Mouse (Mus musculus) mouse trophoblast stem cell (cell line): ENCODE results near the gene 2410131K14Rik.

ENCODE experiments used
- in situ Hi-C, 2 experiments: fragments of 300-500 bp; cut with MseI, MboI; formaldehyde crosslinking; loops; 2 replicates in 1 of 2; 3 replicates in 1 of 2; pipeline ENCODE4 v1.15.1; 2025

2410131K14Rik gene

DNA sequence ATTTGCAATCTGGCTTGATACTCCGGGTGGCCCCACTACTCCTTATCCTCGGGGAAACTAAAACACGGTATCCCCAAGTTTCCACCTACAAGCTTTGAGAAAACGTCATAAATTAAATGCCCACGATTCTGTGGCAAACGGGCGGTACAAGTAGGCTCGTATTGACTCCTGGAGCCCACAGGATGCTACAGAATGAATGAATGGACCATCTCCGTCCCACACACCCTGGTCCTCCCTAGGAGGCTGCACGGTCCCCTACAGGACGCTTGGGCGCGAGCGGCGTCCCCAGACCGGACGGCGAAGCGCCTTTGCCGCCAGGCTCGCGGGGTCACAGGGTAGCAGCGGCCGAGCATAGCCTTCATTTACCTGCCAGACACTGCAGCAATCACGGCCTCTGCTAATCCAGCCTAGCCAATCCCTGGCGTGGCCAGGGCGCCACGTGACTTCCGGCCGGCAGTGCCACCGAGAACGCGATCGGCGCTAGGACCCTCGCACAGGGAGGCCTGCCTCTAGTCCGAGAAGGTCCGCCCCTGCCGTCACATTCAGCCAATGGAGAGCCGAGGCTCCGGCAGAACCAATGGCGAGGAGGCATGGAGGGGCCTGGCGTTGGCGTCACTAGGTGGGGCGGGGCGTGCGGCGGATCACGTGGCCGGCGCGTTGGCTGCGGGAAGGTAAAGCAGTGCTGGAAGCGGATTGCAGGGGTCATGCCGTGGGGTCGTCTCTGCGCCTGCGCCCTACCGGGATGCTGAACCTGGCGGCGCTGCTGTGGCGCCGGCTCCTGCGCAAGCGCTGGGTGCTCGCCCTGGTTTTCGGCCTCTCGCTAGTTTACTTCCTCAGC is at the start of gene 2410131K14Rik, which contains the start of gene Rnft2:
2410131K14Rik (plus strand) TSS at position 622 of the 838 bp plus-strand sequence.
Rnft2 (minus strand) TSS at position 511 of the 838 bp plus-strand sequence.
- in situ Hi-C loops, result no loop called here

DNA sequence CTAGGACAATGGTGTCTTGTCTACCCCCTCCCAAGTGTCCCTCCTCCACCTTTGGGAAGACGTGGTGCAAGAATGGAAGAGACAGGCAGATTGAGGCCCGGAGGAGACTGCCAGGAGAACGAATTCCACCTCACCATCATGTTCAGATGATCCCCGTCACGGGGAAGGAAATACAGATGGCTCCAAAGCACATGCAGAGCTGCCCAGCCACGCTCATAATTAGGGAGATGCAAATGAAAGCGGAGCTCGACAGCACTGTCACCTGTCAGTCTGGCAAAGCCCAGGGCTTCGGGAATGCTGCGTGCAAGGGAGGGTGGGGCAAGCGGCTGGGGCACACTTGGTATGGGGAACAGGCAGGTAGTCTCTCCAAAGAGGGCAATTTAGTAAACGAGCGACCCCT is 47.6 kb upstream of the 2410131K14Rik start:
- in situ Hi-C loops, result no loop called here

DNA sequence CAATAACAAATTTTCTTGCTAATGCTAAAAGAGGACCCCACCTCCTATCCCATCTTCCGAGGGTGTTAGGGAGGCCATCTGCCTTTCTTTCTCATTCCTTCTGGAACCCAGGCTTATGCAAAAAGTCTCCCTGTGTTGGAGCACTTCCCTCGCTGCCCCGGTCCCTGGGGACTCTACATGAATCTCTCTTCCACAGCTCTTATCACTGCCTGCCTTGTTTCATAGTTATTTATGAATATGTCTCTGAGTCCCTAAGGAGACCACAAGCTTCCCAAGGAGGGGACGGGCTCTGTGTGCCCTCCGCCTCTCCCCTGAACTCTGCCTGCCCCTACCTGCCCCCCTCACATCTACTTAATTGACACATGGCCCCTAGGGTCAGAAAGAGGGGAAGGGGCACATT is 45.4 kb upstream of the 2410131K14Rik start:
- in situ Hi-C loops, result no loop called here

DNA sequence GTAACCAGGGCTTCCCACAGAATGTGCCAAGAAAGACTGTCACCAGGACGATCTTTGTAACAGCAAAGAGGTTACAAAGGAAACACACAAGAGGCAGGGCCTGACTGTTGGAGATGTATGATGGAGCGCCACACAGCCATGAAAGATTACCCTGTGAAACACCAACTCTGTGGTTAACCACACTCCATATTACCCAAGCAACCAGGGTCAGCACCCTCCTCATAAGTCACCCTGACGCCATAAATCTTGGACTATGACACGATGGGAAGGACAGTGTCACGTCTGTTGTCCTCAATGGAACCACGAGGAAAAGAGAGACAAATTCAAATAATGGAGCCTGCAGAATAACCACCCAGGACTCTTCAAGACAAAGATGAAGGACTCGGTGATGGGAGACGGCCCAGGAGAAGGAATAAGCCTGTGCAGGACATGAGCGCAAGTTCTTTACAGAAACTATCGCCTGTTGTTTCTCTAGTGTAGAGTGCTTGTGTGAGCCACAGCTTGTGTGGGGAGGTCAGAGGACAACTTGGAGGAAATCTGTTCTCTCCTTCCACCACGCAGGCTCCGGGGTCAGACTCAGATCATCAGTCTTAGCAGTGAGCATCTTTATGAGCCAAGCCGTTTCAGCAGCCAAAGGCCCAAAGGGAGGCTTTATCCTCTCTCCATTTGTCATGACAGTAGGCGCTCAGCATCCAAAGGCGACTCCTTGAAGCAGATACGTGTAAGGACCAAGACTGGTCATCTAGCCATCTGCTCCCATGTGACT is 40.2 kb upstream of the 2410131K14Rik start:
- in situ Hi-C loops, result no loop called here

DNA sequence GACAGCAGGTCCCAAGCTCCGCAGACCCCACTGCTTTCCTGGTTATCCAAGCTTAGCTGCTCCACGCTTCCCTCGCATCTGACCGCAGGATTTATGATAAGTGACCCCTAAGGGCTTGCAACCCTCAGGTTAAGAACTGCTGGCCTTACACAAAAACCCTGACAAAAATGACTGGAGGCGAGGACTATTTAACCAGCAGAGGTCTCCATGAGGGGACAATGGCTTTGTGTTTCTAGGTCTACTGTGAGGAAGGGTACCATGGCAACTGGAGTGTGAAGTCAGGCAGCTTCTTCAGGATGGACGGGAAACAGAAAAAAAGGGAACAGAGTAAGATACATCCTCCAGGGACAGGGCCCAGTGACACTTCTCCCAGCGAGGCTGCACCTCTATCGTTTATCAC is 39.2 kb upstream of the 2410131K14Rik start:
- in situ Hi-C loops, result no loop called here

DNA sequence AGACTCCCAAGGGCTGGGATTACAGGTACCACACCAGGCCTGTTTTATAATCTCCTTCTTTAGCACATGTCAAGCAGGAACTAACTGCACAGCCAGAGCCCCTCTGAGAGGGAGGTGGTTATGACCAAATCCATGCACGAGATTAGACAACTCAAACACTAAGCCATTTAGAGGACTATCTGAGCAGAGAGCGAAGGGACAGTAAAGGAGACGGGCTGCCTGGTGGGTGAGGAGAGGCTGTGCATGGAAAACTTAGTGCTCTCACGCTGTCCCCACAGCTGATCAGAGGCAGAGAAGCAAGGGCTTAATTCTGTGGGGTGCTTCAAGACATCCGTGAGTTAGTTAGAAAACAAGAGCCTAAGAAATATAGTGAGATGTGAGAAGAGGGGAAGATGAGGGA is 31.0 kb upstream of the 2410131K14Rik start:
- in situ Hi-C loops, result no loop called here

DNA sequence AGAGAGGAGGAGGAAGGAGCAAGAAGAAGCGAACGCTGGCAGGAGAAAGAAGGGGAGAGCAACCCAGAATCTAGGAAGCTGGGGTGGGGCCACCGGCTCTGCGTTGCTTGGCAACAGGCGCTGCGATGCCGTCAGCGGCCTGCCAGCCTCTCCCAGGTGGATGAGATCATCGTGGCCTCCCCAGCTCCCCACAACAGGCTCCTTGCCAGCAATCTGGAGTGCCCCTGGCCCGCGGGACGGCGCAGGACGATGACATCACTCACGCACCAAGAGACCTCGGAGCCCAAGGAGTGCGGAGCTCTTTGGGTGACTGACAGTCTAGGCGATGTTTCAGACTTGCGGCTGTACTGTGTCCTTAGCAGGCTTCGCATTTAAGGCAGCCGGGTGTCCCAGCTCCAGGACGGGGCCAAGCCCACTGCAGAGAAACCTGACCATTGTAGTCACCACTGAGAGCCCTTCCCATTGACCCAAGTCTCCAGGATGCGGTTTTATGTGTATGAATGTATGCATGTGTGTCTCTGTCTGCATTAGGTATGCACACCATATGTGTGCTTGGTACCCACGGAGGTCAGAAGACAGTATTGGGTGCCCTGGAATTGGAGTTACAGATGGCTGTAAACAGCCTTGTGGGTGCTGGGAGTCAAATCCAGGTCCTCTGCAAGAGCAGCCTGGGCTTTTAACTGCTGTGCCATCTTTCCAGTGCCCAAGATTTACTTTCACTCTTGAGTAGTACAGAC is 30.4 kb upstream of the 2410131K14Rik start:
- in situ Hi-C loops, result no loop called here

DNA sequence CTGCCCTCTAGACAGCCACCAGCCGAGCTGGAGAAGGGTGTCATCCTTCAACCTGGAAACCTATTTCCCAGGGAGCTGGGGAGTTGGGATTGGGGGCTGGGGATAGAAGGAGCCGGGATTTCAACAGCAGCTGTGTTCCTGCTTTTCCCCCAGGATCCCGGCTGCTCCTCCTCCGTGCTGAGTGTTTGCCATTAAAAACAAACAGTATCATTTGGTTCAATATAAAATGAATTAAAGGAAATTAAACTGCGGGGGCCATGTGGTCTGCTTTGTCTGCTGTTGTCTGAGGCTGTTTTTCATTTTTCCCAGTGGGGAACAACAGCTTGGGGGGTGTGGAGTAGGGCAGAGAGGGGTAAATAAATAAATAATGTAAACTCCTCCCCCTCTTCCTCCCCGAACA is 27.6 kb upstream of the 2410131K14Rik start:
- in situ Hi-C loops, result no loop called here

DNA sequence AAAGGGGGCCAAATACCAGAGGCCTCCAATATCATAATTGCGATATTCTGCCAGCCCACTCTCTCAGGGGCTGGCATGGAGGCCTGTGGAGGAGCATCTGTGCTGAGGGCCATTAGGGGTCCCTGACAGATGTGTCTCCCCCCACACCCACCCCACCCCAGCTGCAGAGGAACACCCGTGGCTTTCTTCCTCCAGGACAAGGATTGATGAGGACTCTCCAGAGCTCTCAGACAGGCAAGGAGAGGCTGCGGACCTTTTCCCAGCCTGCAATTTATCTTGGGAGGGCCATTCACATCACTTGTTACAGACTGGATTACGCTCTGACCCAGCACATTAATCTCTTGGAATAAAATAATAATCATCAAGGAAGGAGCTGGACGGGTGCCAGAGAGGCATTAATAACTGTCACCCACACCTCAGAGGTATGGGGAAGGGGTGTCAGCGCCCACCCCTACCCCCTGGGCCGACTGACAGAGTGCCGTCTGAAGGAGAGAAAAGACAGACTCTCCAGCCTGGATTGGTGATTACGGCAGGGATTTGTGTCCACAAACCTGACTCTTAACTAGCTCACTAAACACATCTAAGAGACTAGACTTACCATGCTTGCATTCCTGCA is 21.8 kb upstream of the 2410131K14Rik start:
- in situ Hi-C loops, result no loop called here

DNA sequence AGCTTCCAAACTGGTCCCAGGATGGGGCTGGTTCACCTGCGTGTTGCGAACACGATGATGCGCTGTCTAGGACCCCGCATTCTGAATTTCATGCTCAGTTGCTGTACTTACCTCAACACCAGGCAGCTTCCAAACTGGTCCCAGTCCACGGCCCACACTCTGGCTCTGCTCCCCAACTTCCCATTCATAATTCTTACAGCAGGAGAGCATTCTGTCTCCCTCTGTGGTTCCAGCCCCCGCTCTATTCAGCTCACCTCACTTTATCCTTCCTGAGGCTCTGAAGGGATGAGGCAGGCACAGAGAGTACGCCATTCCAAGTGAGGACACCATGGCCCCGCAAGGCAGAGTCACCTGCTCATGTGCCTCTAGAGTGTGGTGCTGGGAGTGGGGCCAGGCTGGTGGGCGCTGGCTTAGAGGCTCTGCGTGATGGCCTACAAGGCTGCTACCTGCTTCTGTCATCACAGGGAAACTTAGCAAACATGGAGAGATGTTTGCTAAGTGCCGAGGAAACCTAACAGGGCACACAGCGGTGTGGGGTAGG is 14.9 kb upstream of the 2410131K14Rik start:
- in situ Hi-C loops, result no loop called here

DNA sequence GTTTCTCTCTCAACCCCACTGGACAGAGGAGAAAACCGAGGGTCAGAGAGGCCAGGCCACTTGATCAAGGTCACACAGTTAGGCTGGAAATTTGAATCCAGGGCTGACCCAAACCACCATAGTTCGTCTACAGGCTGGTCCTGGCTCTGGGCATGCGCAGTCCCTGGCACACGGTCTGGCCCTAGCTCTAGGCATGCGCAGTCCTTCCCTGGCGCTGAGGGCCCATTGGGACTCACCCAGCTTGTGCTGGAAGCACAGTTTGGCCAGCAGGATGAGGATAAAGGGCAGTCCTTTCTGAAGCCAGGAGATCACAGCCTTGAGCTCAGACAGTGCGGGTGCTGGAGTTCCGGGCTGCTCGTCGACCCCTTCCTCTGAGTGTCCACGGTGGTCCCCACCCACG is 8.1 kb upstream of the 2410131K14Rik start:
- in situ Hi-C loops, result no loop called here

DNA sequence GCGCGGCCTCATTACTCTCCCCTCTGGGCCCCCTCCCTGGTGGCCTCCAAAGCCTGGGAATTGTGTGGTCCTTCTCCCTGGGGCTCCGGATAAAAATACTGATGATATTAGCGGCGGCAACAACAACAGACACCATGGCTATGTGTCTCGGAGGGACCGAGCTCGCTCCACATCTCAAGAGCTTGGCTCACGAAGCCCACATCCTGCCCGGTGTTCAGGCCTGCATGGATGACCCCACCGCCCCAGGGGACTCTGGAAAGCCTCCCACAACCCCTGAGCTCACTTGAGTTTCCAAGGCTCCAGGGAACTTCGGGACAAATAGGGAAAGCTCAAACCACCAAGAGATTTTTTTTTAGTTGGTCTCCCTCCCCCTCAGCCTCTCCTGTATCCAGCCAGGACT is 5.4 kb upstream of the 2410131K14Rik start:
- in situ Hi-C loops, result no loop called here

DNA sequence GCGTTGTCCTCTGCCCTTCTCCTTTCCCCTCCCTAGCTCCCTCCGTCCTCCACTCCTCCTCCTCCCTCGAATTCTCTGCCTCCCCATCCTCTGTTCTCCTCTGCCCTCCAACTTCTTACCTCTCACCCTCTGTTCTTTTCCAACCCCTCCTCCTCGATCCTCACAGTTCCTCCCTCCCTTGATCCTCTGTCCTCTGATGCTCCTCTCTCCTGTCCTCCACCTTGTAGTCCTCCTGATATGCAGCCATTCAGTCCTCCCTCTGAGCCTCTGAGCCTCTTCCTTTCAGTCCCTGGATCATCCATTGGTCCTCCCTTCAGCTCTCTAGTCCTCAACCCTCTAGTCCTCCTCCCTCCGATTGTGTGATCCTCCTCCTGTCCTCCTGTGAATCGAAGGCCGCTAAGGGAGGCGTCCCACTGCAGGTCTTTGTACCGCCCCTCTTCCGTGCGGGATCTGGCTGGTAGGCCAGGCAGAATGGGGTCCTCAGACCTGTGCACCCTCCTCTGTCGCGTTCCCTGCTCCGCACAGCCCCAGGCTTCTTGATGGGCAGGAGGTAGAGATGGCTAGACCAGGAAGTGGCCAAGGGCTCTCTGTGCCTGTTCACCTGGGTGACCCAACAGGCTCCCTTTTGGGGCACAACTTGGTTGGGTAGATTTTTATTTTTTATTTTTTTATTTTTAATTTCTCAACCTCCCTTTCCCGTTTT is 730 bp downstream of the 2410131K14Rik start:
- in situ Hi-C loops, result no loop called here

DNA sequence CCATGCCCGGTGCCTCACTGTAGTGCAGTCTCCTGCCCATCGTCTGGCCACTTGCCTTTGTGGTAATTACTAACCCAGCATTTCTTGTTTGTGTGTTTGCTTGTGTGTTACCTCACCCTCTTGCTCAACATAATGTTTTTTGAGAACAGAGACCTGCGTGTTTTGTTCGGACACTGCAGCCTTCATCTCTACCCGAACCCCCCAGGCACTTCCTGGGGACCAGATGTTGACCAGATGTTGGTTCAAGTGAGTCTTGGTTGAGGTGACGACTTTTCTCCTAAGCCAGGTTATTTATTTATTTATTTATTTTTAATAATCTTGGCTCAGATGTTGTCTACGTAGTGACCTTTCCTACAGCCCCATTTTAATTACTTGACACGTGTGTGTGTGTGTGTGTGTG is 2.4 kb downstream of the 2410131K14Rik start:
- in situ Hi-C loops, result no loop called here

DNA sequence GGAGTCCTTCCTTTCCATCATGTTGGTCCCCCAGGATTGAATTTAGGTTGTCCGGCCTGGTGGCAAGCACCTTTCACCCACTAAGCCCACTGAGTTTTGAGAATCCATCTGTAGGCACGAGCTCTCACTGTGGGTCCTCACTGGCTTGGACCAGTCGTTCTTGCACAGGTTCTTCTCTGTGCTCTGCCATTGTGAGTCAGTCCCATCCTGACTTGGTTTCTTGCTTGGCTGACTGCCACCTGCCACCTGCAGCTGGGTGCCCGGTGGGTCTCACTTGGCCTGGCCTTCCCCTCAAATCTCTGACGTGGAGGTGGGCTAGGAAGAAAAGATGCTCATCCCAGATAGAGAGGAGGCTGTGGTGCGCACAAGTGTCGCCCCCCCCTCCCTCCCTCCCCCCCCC is 6.0 kb downstream of the 2410131K14Rik start:
- in situ Hi-C loops, result no loop called here

DNA sequence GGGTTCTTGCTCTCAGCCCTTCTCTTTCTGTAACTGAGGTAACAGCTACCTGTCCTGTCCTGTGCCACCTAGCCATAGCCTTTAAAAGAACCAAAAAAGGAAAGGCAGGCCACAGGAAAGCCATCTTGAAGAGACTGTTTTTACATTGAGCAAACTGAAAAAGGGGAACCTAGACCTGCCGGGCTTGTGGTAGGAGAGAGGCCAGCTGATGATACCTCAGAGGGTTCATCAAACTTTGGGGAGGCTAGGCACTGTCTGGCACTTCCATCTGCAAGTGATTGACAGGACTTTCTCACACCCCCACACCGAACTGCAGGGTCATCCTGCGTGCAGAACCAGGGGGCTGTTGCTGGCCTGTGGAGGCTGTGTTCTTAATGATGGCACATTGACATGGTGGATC is 8.5 kb downstream of the 2410131K14Rik start:
- in situ Hi-C loops, result no loop called here

DNA sequence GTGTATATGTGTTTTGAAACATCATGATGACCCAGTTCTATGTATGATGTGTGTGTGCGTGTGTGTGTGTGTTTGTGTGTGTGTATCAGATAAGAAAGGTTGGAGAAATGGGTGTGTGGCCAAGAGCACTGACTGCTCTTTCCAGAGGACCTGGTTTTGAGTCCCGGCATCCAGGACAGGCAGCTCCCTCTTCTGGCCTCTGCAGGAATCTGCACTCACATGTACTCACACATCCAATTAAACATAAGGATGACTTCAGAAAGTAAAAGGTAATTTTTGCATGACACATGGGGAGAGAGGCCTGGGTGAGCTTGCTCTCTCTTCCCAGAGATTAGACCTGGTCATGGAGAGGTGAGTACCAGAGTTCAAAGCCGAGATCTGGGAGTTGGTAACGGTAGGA is 12.0 kb downstream of the 2410131K14Rik start:
- in situ Hi-C loops, result no loop called here

DNA sequence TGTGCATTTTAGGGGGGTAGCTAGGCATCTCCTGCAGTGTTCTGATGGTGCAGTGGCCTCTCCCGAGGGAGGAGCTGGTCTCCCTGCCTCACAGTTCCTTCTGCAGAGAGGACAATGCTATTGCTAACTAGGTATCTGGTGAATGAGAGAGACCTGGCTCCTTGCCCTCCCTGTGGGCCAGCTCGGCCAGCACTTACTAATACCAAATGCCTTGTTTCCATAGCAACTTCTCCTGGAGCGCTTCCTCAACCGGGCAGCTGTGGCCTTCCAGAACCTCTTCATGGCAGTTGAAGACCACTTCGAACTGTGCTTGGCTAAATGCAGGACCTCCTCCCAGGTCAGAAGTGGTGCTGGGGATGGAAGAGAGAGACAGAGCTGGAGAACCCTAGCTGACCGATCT is 14.1 kb downstream of the 2410131K14Rik start:
- in situ Hi-C loops, result no loop called here

DNA sequence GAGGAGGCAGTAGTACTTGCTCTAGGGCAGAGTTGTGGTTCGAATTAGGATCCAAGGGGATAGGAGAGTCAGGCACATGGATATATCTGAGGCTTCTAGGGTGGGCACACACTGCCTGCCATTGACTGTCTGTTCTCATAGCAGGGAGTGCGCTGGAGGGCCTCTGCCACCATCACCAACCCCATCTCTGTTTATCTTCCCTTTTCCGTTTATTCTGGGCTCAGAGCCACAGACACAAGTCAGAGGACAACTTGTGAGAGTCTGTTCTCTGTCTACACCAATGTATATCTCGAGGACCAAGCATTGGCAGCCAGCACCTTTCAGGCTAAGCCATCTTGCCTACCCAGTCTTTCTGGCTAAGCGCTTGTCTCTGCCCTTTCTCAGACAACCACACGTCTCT is 14.6 kb downstream of the 2410131K14Rik start:
- in situ Hi-C loops, result no loop called here

DNA sequence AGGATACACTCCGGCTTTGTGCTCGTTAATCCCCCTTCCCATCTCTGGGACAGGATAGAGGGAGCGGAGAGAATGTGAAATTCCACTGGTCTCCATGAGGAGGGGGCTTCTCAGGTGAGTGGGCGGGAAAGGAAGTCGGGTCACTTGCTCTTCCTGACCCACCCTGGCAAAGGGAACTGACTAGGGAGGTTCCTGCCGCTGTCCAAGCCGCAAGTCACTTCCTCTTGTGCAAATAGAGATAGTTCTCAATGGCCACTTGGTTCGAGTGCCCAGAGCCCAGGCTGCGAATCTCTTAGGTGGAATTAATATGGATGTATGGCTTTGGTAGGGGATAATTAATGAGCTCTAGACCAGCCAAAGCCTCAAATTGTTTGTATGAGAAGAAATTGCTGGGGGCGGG is 15.0 kb downstream of the 2410131K14Rik start:
- in situ Hi-C loops, result no loop called here

DNA sequence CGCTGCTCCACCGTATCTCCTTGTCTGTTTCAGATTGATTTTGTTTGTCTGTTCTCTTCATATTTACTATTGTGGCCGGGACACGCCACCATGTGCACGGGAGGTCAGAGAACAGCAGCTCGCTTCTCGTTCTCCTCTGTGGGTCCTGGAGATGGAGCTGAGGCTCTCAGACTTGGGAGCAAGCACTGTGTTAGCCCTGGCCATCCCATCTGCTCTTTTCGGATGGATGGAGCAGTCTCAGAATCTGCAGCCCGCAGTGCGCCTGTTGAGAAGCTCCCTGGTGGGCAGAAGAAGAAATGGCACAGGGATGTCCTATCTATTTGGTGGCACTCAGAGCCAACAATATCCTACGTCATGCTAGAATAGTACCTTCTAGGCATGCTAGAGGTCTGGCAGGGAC is 15.6 kb downstream of the 2410131K14Rik start:
- in situ Hi-C loops, result no loop called here
